Mouse (Mus musculus) MEL (cell line): ENCODE measurements around the gene Mob2. TPM values are rescaled to one million over a fixed set of nuclear protein-coding genes. Genes with fewer than 3 reads are reported as not detected.

Experiments used
- DNase-seq: peaks from one replicate; pipeline ENCODE4 v3.0.0; 2011; ENCODE audit warnings: low read depth, low spot score
- H3K27ac ChIP-seq: 2 replicates; pipeline ENCODE4 v1.5.1; 2012; ENCODE audit warnings: low read depth, mild to moderate bottlenecking, control low read depth, low read length, moderate library complexity; ENCODE audit not compliant: control insufficient read depth
- H3K27me3 ChIP-seq, 2 experiments: fragments of 150-350 bp in 1 of 2; sonication (generic) in 1 of 2; 2 replicates each; pipeline ENCODE4 v1.6.1; 2012; ENCODE audit warnings: low read length in 2 of 2, mild to moderate bottlenecking in 2 of 2, improper control_type of control experiment in 1 of 2, moderate library complexity in 1 of 2; ENCODE audit not compliant: insufficient read depth in 2 of 2, control insufficient read depth in 1 of 2
- H3K36me3 ChIP-seq, 2 experiments: 2 replicates each; pipeline ENCODE4 v1.6.1; 2012 to 2014; ENCODE audit warnings: low read length in 2 of 2, improper control_type of control experiment in 1 of 2, inconsistent platforms in 1 of 2, mild to moderate bottlenecking in 1 of 2; ENCODE audit not compliant: insufficient read depth in 2 of 2, control insufficient read depth in 1 of 2
- H3K4me1 ChIP-seq, 2 experiments: fragments of 150-350 bp in 1 of 2; sonication (generic) in 1 of 2; 2 replicates each; pipeline ENCODE4 v1.6.1; 2012; ENCODE audit warnings: low read length in 2 of 2, improper control_type of control experiment in 1 of 2, mild to moderate bottlenecking in 1 of 2; ENCODE audit not compliant: insufficient read depth in 2 of 2, control insufficient read depth in 1 of 2
- H3K4me3 ChIP-seq, 2 experiments: fragments of 150-350 bp in 1 of 2; sonication (generic) in 1 of 2; 2 replicates each; pipeline ENCODE4 v1.5.1; 2012; ENCODE audit warnings: low read depth in 2 of 2, low read length in 2 of 2, mild to moderate bottlenecking in 2 of 2, moderate library complexity in 2 of 2, control low read depth in 1 of 2, improper control_type of control experiment in 1 of 2; ENCODE audit not compliant: control insufficient read depth in 1 of 2, insufficient read depth in 1 of 2
- H3K79me2 ChIP-seq: 2 replicates; pipeline ENCODE4 v1.6.1; 2012; ENCODE audit warnings: mild to moderate bottlenecking, low read length, moderate library complexity; ENCODE audit not compliant: control insufficient read depth, poor library complexity, insufficient read depth
- H3K9ac ChIP-seq: 2 replicates; pipeline ENCODE4 v1.6.1; 2012; ENCODE audit warnings: low read depth, mild to moderate bottlenecking, control low read depth, low read length, moderate library complexity; ENCODE audit not compliant: control insufficient read depth, poor library complexity, severe bottlenecking
- H3K9me3 ChIP-seq: fragments of 150-350 bp; sonication (generic); replicated peaks from 2 replicates; pipeline ENCODE4 v1.6.1; 2012; ENCODE audit warnings: mild to moderate bottlenecking, low read length, improper control_type of control experiment, moderate library complexity; ENCODE audit not compliant: insufficient read depth
- CTCF ChIP-seq, 3 experiments: IDR thresholded peaks in 2 of 3; conservative IDR thresholded peaks in 1 of 3; 2 replicates each; pipeline ENCODE4 v1.5.1; 2011 to 2012; ENCODE audit warnings: low read length in 3 of 3, low read depth in 2 of 3, mild to moderate bottlenecking in 2 of 3, improper control_type of control experiment in 1 of 3, inconsistent platforms in 1 of 3, mixed read lengths in 1 of 3, moderate library complexity in 1 of 3; ENCODE audit not compliant: control insufficient read depth in 1 of 3, insufficient read depth in 1 of 3, poor library complexity in 1 of 3, severe bottlenecking in 1 of 3
- E2F4 ChIP-seq: IDR thresholded peaks from 2 replicates; pipeline ENCODE4 v1.6.1; 2011; ENCODE audit warnings: low read depth, low read length, improper control_type of control experiment, borderline replicate concordance
- ELF1 ChIP-seq: IDR thresholded peaks from 2 replicates; pipeline ENCODE4 v1.6.1; 2014; ENCODE audit warnings: low read depth, mild to moderate bottlenecking, inconsistent platforms, low read length, improper control_type of control experiment, moderate library complexity
- EP300 ChIP-seq, 2 experiments: IDR thresholded peaks; 2 replicates each; pipeline ENCODE4 v1.6.1; 2011; ENCODE audit warnings: improper control_type of control experiment in 2 of 2, low read length in 2 of 2, low read depth in 1 of 2, mild to moderate bottlenecking in 1 of 2
- MAX ChIP-seq: IDR thresholded peaks from 2 replicates; pipeline ENCODE4 v1.6.1; 2011; ENCODE audit warnings: low read length, improper control_type of control experiment
- MEF2A ChIP-seq: IDR thresholded peaks from 2 replicates; pipeline ENCODE4 v1.6.1; 2014; ENCODE audit warnings: low read depth, mild to moderate bottlenecking, inconsistent platforms, low read length, improper control_type of control experiment; ENCODE audit not compliant: poor library complexity, insufficient replicate concordance, severe bottlenecking; ENCODE audit errors: extremely low read depth
- MXI1 ChIP-seq: IDR thresholded peaks from 2 replicates; pipeline ENCODE4 v1.6.1; 2011; ENCODE audit warnings: mild to moderate bottlenecking, low read depth, low read length, improper control_type of control experiment
- POLR2AphosphoS5 ChIP-seq: IDR thresholded peaks from 2 replicates; pipeline ENCODE4 v1.6.1; 2012; ENCODE audit warnings: low read depth, borderline replicate concordance, mild to moderate bottlenecking, inconsistent platforms, low read length, moderate library complexity, mixed read lengths
- RCOR1 ChIP-seq: IDR thresholded peaks from 2 replicates; pipeline ENCODE4 v1.6.1; 2012; ENCODE audit warnings: low read depth, mild to moderate bottlenecking, inconsistent platforms, low read length, improper control_type of control experiment
- SMC3 ChIP-seq: IDR thresholded peaks from 2 replicates; pipeline ENCODE4 v1.6.1; 2011; ENCODE audit warnings: low read depth, low read length, improper control_type of control experiment
- TCF12 ChIP-seq: IDR thresholded peaks from 2 replicates; pipeline ENCODE4 v1.6.1; 2014; ENCODE audit warnings: low read depth, mild to moderate bottlenecking, inconsistent platforms, low read length, improper control_type of control experiment, moderate library complexity
- UBTF ChIP-seq: IDR thresholded peaks from 2 replicates; pipeline ENCODE4 v1.6.1; 2012; ENCODE audit warnings: low read depth, mild to moderate bottlenecking, inconsistent platforms, low read length, improper control_type of control experiment, moderate library complexity, borderline replicate concordance; ENCODE audit not compliant: insufficient read depth
- USF1 ChIP-seq: IDR thresholded peaks from 2 replicates; pipeline ENCODE4 v1.6.1; 2014; ENCODE audit warnings: low read depth, mild to moderate bottlenecking, inconsistent platforms, low read length, improper control_type of control experiment, moderate library complexity
- USF2 ChIP-seq, 2 experiments: IDR thresholded peaks; 2 replicates each; pipeline ENCODE4 v1.6.1; 2011 to 2012; ENCODE audit warnings: improper control_type of control experiment in 2 of 2, low read length in 2 of 2, borderline replicate concordance in 1 of 2, inconsistent platforms in 1 of 2, low read depth in 1 of 2, mild to moderate bottlenecking in 1 of 2; ENCODE audit not compliant: insufficient read depth in 1 of 2
- ZC3H11A ChIP-seq: IDR thresholded peaks from 2 replicates; pipeline ENCODE4 v1.6.1; 2012; ENCODE audit warnings: low read depth, mild to moderate bottlenecking, inconsistent platforms, low read length, improper control_type of control experiment
- ZKSCAN1 ChIP-seq: IDR thresholded peaks from 2 replicates; pipeline ENCODE4 v1.6.1; 2012; ENCODE audit warnings: low read depth, mild to moderate bottlenecking, inconsistent platforms, low read length, improper control_type of control experiment, moderate library complexity
- polyA plus RNA-seq, 2 experiments: library from polyadenylated mRNA; stranded (reverse) in 1 of 2; unstranded in 1 of 2; fragments of >175 nt in 1 of 2; fragments of >200 nt in 1 of 2; gene quantifications; 2 replicates each; pipeline versions ENCODE4 v1.2.1 to v1.2.4; 2012; ENCODE audit warnings: low replicate concordance in 2 of 2, low read depth in 1 of 2; ENCODE audit not compliant: insufficient read length in 2 of 2, insufficient read depth in 1 of 2, missing spikeins in 1 of 2
- total RNA-seq: library from RNA; depleted of rRNA; stranded (reverse); fragments of 300-350 nt; gene quantifications from 2 replicates; pipeline ENCODE4 v1.2.3, GENCODE M21; 2012

Gene Mob2
- total and polyA plus RNA-seq, 3 experiments, result 33.6 to 45.2 TPM; not detected in 1

DNA sequence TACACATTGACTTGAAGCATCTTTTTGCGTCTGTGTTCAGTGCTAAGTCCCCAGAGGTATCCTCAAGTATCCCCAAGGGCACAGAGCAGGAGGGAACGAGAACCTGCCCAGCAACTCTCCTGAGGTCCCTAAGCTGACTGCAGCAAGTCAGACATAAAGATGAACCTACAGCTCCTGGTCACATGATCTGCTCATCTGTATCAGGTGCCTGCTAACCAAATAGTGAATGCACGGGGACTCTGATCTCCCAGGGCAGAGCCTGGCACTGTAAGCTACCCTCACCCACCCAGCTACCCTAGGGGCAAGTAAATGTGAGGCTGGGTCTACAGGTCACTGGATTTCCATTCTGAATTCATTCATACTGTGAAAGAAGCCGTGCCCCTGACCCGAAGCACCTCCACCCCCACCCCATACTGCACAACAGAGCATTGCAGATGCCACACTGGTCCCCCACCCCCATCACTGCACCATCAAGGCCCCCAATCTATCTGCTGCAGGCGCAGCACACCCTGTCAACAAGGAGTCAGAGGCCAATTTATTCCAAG lies 32.9 kb upstream of the Mob2 start:
- H3K36me3 ChIP-seq, result no peaks in the 10 kb centered on the region; a peak in 1 of 4 replicates
- peaks cover 5 to 15% of the 10 kb centered on the region in 2 experiments for H3K27me3 ChIP-seq
- H3K4me3 ChIP-seq, result no peak overlapping the region
- H3K27ac ChIP-seq, result no peak overlapping the region
- H3K4me1 ChIP-seq, result peaks cover 0 to 11% of the 10 kb centered on the region in 2 experiments; a peak in 1 of 4 replicates
- H3K79me2 ChIP-seq, result no peaks in the 10 kb centered on the region
- no peak for DNase-seq
- H3K9me3 ChIP-seq, result no peaks in the 10 kb centered on the region
- no peak overlapping the region for H3K9ac ChIP-seq
- TF ChIP-seq EP300 (IDR thresholded peaks at IDR 0.05; ENCODE audit: low read depth in 1 of 2, low read length in 2 of 2) (no peak), SMC3 (no peak), USF1 (peak; percentile 42; the same call in 1 of the 2 replicates), TCF12 (no peak)

DNA sequence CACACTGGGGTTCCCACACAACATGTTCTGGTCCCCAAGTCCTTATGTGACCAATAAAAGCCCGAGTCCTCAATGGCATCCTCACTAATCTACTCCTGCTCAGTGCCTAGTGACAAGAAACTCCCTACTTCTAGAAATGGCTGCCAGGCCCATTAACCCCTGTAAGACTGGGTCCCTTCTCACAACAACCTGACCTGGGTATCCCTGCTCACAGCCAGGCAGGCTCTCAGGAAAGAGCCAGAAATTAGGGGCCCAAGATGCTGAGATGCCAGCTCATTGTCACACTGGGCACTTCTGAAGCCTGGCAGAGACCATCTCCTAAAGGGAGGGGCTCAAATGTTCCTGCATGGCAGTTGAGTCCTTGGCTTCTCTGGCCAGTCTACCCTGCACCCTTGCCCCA lies 32.1 kb upstream of the Mob2 start:
- H3K9me3 ChIP-seq, result no peaks in the 10 kb centered on the region
- peaks cover 0 to 3% of the 10 kb centered on the region in 2 experiments; a peak in 2 of 4 replicates for H3K36me3 ChIP-seq
- no peaks in the 10 kb centered on the region for H3K79me2 ChIP-seq
- no peak overlapping the region for H3K4me3 ChIP-seq
- no peak overlapping the region for H3K9ac ChIP-seq
- H3K27me3 ChIP-seq, result peaks cover 5 to 15% of the 10 kb centered on the region in 2 experiments
- no peak for TF ChIP-seq POLR2AphosphoS5
- TF ChIP-seq USF2 (IDR thresholded peaks at IDR 0.05; ENCODE audit: borderline replicate concordance in 1 of 2, insufficient read depth in 1 of 2, low read depth in 1 of 2, low read length in 2 of 2), result no peak
- no peak for TF ChIP-seq ZKSCAN1
- TF ChIP-seq CTCF (IDR thresholded peaks at IDR 0.05 in 2 of 3, conservative IDR thresholded peaks at IDR 0.05 in 1 of 3; ENCODE audit: control insufficient read depth in 1 of 3, insufficient read depth in 1 of 3, low read depth in 2 of 3, low read length in 3 of 3, poor library complexity in 1 of 3, severe bottlenecking in 1 of 3), result no peak
- no peak for TF ChIP-seq ZC3H11A
- TF ChIP-seq RCOR1, result no peak
- no peak for TF ChIP-seq MXI1
- TF ChIP-seq UBTF, result no peak
- no peak for TF ChIP-seq MAX
- TF ChIP-seq ELF1, result no peak
- TF ChIP-seq MEF2A, result no peak
- no peak for TF ChIP-seq E2F4
- DNase-seq, result no peak
- H3K4me1 ChIP-seq, result peaks cover 2 to 17% of the 10 kb centered on the region in 2 experiments
- no peak overlapping the region for H3K27ac ChIP-seq
